Mouse (Mus musculus) activated CD4-positive, CD25-positive, alpha-beta regulatory T cell, adult 9 weeks (primary cell): Measurements from ENCODE around the gene Olfr1192-ps1. TPM values are rescaled to one million over a fixed set of nuclear protein-coding genes. Genes with fewer than 3 reads are reported as not detected.

ENCODE experiments used
- polyA plus RNA-seq: library from polyadenylated mRNA; unstranded; fragments of 100-300 nt; shearing (Covaris generic); gene quantifications from one replicate; pipeline ENCODE4 v1.2.1, GENCODE M21; 2017

Olfr1192-ps1 gene
- polyA plus RNA-seq: not detected

GRCm38 (mm10) chr2:88648209-88648608 lies at the start of gene Olfr1192-ps1:
Olfr1192-ps1 (plus strand) TSS chr2:88648509.

DNA sequence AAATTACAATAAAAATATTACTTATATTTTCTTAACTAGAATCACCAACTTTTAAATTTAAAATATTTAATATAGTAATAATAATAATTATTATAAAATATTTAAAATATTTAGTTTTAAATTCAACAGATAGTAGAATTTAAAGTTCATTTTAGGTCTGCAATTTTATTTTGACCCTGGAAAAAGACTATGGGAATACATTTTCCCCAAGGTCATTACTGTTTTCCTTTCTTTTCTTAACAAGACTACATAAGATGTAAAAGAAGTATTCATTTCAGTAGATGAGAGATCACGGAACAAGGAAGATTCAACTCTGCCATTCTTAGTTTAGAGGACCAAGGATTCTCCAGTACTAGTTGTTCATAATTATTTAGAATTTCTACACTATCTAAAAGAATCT lies 8.1 kb upstream of the Olfr1192-ps1 start, which contains the start of gene Olfr1191-ps1:
Olfr1191-ps1 (plus strand) TSS at position 301 of the 400 bp plus-strand sequence.

DNA sequence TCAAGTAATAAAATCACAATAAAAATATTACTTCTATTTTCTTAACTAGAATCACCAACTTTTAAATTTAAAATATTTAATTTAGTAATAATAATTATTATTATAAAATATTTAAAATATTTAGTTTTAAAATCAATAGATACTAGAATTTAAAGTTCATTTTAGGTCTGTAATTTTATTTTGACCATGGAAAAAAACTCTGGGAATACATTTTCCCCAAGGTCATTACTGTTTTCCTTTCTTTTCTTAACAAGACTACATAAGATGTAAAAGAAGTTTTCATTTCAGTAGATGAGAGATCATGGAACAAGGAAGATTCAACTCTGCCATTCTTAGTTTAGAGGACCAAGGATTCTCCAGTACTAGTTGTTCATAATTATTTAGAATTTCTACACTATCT lies 27.0 kb downstream of the Olfr1192-ps1 start, which contains the start of gene Olfr1193:
Olfr1193 (plus strand) TSS at position 301 of the 400 bp plus-strand sequence.

GRCm38 (mm10) chr2:88689087-88689486 lies 40.8 kb downstream of the Olfr1192-ps1 start, which contains the start of gene Olfr1195:
Olfr1195 (minus strand) TSS chr2:88689187.

GRCm38 (mm10) chr2:88704497-88704896 lies 56.2 kb downstream of the Olfr1192-ps1 start, which contains the start of gene Olfr1196:
Olfr1196 (minus strand) TSS chr2:88704597.

Other genes with a start within 250 kb of the Olfr1192-ps1 start
- gene Olfr1179, start 242.1 kb upstream of the Olfr1192-ps1 start, polyA plus RNA-seq: not detected
- gene Olfr1180, start 229.4 kb upstream of the Olfr1192-ps1 start, polyA plus RNA-seq: not detected
- not detected for gene Olfr1181, start 222.3 kb upstream of the Olfr1192-ps1 start, polyA plus RNA-seq
- gene Gm13757, start 199.4 kb upstream of the Olfr1192-ps1 start, polyA plus RNA-seq: not detected
- gene Olfr1183, start 193.6 kb upstream of the Olfr1192-ps1 start, polyA plus RNA-seq: not detected
- gene Olfr1184, start 164.9 kb upstream of the Olfr1192-ps1 start, polyA plus RNA-seq: not detected
- gene Olfr1185-ps1, start 155.2 kb upstream of the Olfr1192-ps1 start, polyA plus RNA-seq: not detected
- gene Olfr1186, start 130.0 kb upstream of the Olfr1192-ps1 start, polyA plus RNA-seq: not detected
- not detected for gene Olfr1188, start 91.6 kb upstream of the Olfr1192-ps1 start, polyA plus RNA-seq
- not detected for gene Olfr1189, start 62.1 kb upstream of the Olfr1192-ps1 start, polyA plus RNA-seq
- not detected for gene Olfr1191-ps1, start 8.0 kb upstream of the Olfr1192-ps1 start, polyA plus RNA-seq
- not detected for gene Olfr1193, start 27.1 kb downstream of the Olfr1192-ps1 start, polyA plus RNA-seq
- not detected for gene Olfr1195, start 40.7 kb downstream of the Olfr1192-ps1 start, polyA plus RNA-seq
- not detected for gene Olfr1196, start 56.1 kb downstream of the Olfr1192-ps1 start, polyA plus RNA-seq
- not detected for gene Olfr1197, start 83.9 kb downstream of the Olfr1192-ps1 start, polyA plus RNA-seq
- 0.16 TPM for gene Olfr1198, start 102.9 kb downstream of the Olfr1192-ps1 start, polyA plus RNA-seq
- gene Olfr1199, start 112.0 kb downstream of the Olfr1192-ps1 start, polyA plus RNA-seq: not detected
- gene Olfr1200, start 122.0 kb downstream of the Olfr1192-ps1 start, polyA plus RNA-seq: not detected
- gene Olfr1201, start 144.5 kb downstream of the Olfr1192-ps1 start, polyA plus RNA-seq: not detected
- gene Olfr1202, start 166.0 kb downstream of the Olfr1192-ps1 start, polyA plus RNA-seq: not detected
- not detected for gene Olfr1205, start 181.2 kb downstream of the Olfr1192-ps1 start, polyA plus RNA-seq
- gene Olfr1204, start 200.8 kb downstream of the Olfr1192-ps1 start, polyA plus RNA-seq: not detected
- not detected for gene Olfr1206, start 214.7 kb downstream of the Olfr1192-ps1 start, polyA plus RNA-seq